Mouse (Mus musculus): ENCODE measurements at regions not wholly inside any gene's neighbourhood (a gene's known extent, or its start where the extent isn't known, plus 50 kb on each side); places are given as distances from the start of the nearest gene placed in this dataset.
A peak's percentile ranks its signal among the peaks of the same experiment; 100 is the strongest.
"Not testable (repeated sequence)": the region's sequence is repeated elsewhere in the genome, so short reads cannot be mapped to it uniquely, and the experiment has no call there.

- ATAC-seq (ENCODE audit: insufficient read depth, low FRiP score, low read depth): no peak
- Histone ChIP-seq H3K36me3 (no peaks in the 10 kb centered on the region), H3K9me3 (no peaks in the 10 kb centered on the region), H3K9ac (no peak overlapping the region), H3K27me3 (replicated peaks) (no peaks in the 10 kb centered on the region), H3K4me3 (replicated peaks) (no peak overlapping the region), H3K4me1 (no peaks in the 10 kb centered on the region), H3K27ac (no peak overlapping the region), H3K4me2 (no peak overlapping the region)
- WGBS: 46% methylated on average over 2 of the region's 2 CpGs
Observed at GRCm38 (mm10) chr2:78596251-78596650, 271.7 kb upstream of the Ube2e3 start.

GRCm38 (mm10) chr2:78580013-78580412, 287.9 kb upstream of the Ube2e3 start:
- no peak overlapping the region for H3K4me2 ChIP-seq
- H3K9ac ChIP-seq: no peak overlapping the region
- H3K36me3 ChIP-seq: no peaks in the 10 kb centered on the region
- no peak overlapping the region for H3K4me3 ChIP-seq (replicated peaks)
- H3K9me3 ChIP-seq: no peaks in the 10 kb centered on the region
- H3K27me3 ChIP-seq (replicated peaks): no peaks in the 10 kb centered on the region
- 26% methylated on average over 6 of the region's 6 CpGs for WGBS
- ATAC-seq (ENCODE audit: insufficient read depth, low FRiP score, low read depth): no peak
- no peak overlapping the region for H3K27ac ChIP-seq
- no peaks in the 10 kb centered on the region for H3K4me1 ChIP-seq

GRCm38 (mm10) chr2:78572492-78572891, 295.4 kb upstream of the Ube2e3 start:
- 51% methylated on average over 3 of the region's 3 CpGs for WGBS
- no peak overlapping the region for H3K4me2 ChIP-seq
- H3K36me3 ChIP-seq: no peaks in the 10 kb centered on the region
- 0 out of 2 replicates have a peak, but pooled peaks have one; percentile 47 for ATAC-seq (ENCODE audit: insufficient read depth, low FRiP score, low read depth)
- no peaks in the 10 kb centered on the region for H3K27me3 ChIP-seq (replicated peaks)
- H3K9ac ChIP-seq: no peak overlapping the region
- H3K4me1 ChIP-seq: no peaks in the 10 kb centered on the region
- no peak overlapping the region for H3K4me3 ChIP-seq (replicated peaks)
- no peaks in the 10 kb centered on the region for H3K9me3 ChIP-seq
- 0 out of 2 replicates have a peak overlapping the region, but pooled peaks have one; percentile 40 for H3K27ac ChIP-seq

GRCm38 (mm10) chr2:78558128-78558527, 309.8 kb upstream of the Ube2e3 start:
- Histone ChIP-seq H3K27me3 (replicated peaks) (no peaks in the 10 kb centered on the region), H3K9me3 (no peaks in the 10 kb centered on the region), H3K4me1 (no peaks in the 10 kb centered on the region), H3K4me2 (no peak overlapping the region), H3K9ac (no peak overlapping the region), H3K4me3 (replicated peaks) (no peak overlapping the region), H3K36me3 (no peaks in the 10 kb centered on the region), H3K27ac (no peak overlapping the region)
- 45% methylated on average over 1 of the region's 1 CpGs for WGBS
- ATAC-seq (ENCODE audit: insufficient read depth, low FRiP score, low read depth): no peak

- WGBS: 85% methylated on average over 4 of the region's 4 CpGs
- Histone ChIP-seq H3K36me3 (no peaks in the 10 kb centered on the region), H3K27ac (no peak overlapping the region), H3K4me2 (no peak overlapping the region), H3K4me1 (no peaks in the 10 kb centered on the region), H3K9me3 (no peaks in the 10 kb centered on the region), H3K9ac (no peak overlapping the region), H3K4me3 (replicated peaks) (no peak overlapping the region), H3K27me3 (replicated peaks) (no peaks in the 10 kb centered on the region)
- no peak for ATAC-seq (ENCODE audit: insufficient read depth, low FRiP score, low read depth)
Observed at GRCm38 (mm10) chr2:78551085-78551484, 316.8 kb upstream of the Ube2e3 start.

GRCm38 (mm10) chr2:78548683-78549467, 319.0 kb upstream of the Ube2e3 start:
- no peaks in the 10 kb centered on the region for H3K4me1 ChIP-seq
- H3K4me2 ChIP-seq: no peak overlapping the region
- no peak overlapping the region for H3K4me3 ChIP-seq (replicated peaks)
- H3K9ac ChIP-seq: no peak overlapping the region
- no peaks in the 10 kb centered on the region for H3K9me3 ChIP-seq
- WGBS: 85% methylated on average over 4 of the region's 4 CpGs
- H3K36me3 ChIP-seq: no peaks in the 10 kb centered on the region
- no peak overlapping the region for H3K27ac ChIP-seq
- no peak for ATAC-seq (ENCODE audit: insufficient read depth, low FRiP score, low read depth)
- H3K27me3 ChIP-seq (replicated peaks): no peaks in the 10 kb centered on the region

- H3K9me3 ChIP-seq: no peaks in the 10 kb centered on the region
- 54% methylated on average over 4 of the region's 4 CpGs for WGBS
- no peaks in the 10 kb centered on the region for H3K27me3 ChIP-seq (replicated peaks)
- H3K9ac ChIP-seq: no peak overlapping the region
- ATAC-seq (ENCODE audit: insufficient read depth, low FRiP score, low read depth): no peak
- H3K4me2 ChIP-seq: no peak overlapping the region
- H3K27ac ChIP-seq: no peak overlapping the region
- H3K36me3 ChIP-seq: no peaks in the 10 kb centered on the region
- no peaks in the 10 kb centered on the region for H3K4me1 ChIP-seq
- no peak overlapping the region for H3K4me3 ChIP-seq (replicated peaks)
Observed at GRCm38 (mm10) chr2:78547286-78547685, 320.6 kb upstream of the Ube2e3 start.

- H3K4me3 ChIP-seq (replicated peaks): no peak overlapping the region
- no peak for ATAC-seq (ENCODE audit: insufficient read depth, low FRiP score, low read depth)
- no peak overlapping the region for H3K4me2 ChIP-seq
- no peak overlapping the region for H3K9ac ChIP-seq
- no peaks in the 10 kb centered on the region for H3K4me1 ChIP-seq
- no peaks in the 10 kb centered on the region for H3K36me3 ChIP-seq
- 53% methylated on average over 3 of the region's 3 CpGs for WGBS
- H3K9me3 ChIP-seq: no peaks in the 10 kb centered on the region
- no peak overlapping the region for H3K27ac ChIP-seq
- no peaks in the 10 kb centered on the region for H3K27me3 ChIP-seq (replicated peaks)
Observed at GRCm38 (mm10) chr2:78540422-78540821, 327.5 kb upstream of the Ube2e3 start.

- Histone ChIP-seq H3K9ac (no peak overlapping the region), H3K27ac (no peak overlapping the region), H3K27me3 (replicated peaks) (no peaks in the 10 kb centered on the region), H3K4me3 (replicated peaks) (no peak overlapping the region), H3K4me2 (no peak overlapping the region), H3K9me3 (no peaks in the 10 kb centered on the region), H3K4me1 (no peaks in the 10 kb centered on the region), H3K36me3 (no peaks in the 10 kb centered on the region)
- no peak for ATAC-seq (ENCODE audit: insufficient read depth, low FRiP score, low read depth)
- 28% methylated on average over 5 of the region's 5 CpGs for WGBS
Observed at GRCm38 (mm10) chr2:78539592-78540300, 328.2 kb upstream of the Ube2e3 start.

GRCm38 (mm10) chr2:78537574-78537973, 330.4 kb upstream of the Ube2e3 start:
- no peak overlapping the region for H3K4me2 ChIP-seq
- H3K27ac ChIP-seq: no peak overlapping the region
- ATAC-seq (ENCODE audit: insufficient read depth, low FRiP score, low read depth): no peak
- H3K9me3 ChIP-seq: no peaks in the 10 kb centered on the region
- no peaks in the 10 kb centered on the region for H3K4me1 ChIP-seq
- H3K4me3 ChIP-seq (replicated peaks): no peak overlapping the region
- H3K36me3 ChIP-seq: no peaks in the 10 kb centered on the region
- no peak overlapping the region for H3K9ac ChIP-seq
- 68% methylated on average over 2 of the region's 2 CpGs for WGBS
- no peaks in the 10 kb centered on the region for H3K27me3 ChIP-seq (replicated peaks)

- 94% methylated on average over 5 of the region's 5 CpGs for WGBS
- H3K36me3 ChIP-seq; H3K27ac ChIP-seq; H3K27me3 ChIP-seq (replicated peaks); H3K4me1 ChIP-seq; H3K9ac ChIP-seq; ATAC-seq (ENCODE audit: insufficient read depth, low FRiP score, low read depth); H3K4me3 ChIP-seq (replicated peaks); H3K9me3 ChIP-seq; H3K4me2 ChIP-seq: not testable (repeated sequence)
Observed at GRCm38 (mm10) chr2:78533881-78534280, 334.0 kb upstream of the Ube2e3 start.

GRCm38 (mm10) chr2:78530535-78530934, 337.4 kb upstream of the Ube2e3 start:
- 43% methylated on average over 2 of the region's 2 CpGs for WGBS
- ATAC-seq (ENCODE audit: insufficient read depth, low FRiP score, low read depth): no peak

More at GRCm38 (mm10) chr2:78530535-78530934, 337.4 kb upstream of the Ube2e3 start:
- Histone ChIP-seq H3K4me1 (no peaks in the 10 kb centered on the region), H3K27ac (no peak overlapping the region), H3K4me2 (no peak overlapping the region), H3K36me3 (no peaks in the 10 kb centered on the region), H3K4me3 (replicated peaks) (no peak overlapping the region), H3K27me3 (replicated peaks) (no peaks in the 10 kb centered on the region), H3K9ac (no peak overlapping the region), H3K9me3 (no peaks in the 10 kb centered on the region)

Data from stomach, embryonic 15.5 days (tissue).